Comparison of ENCODE assay signal across 25 mouse cellular contexts in genomic region chr6:101170699-101171098, GRCm38 (mm10).
DNase-seq lines count a peak whose midpoint lies in the region; ATAC-seq lines count a peak whose summit lies in the region.
"Had no signal": no experiment of that assay in that cellular context is flagged by ENCODE, and none has a peak within 500 bp of the region (broad histone marks: within the 10 kb centered on the region; RNA-seq: fewer than 3 reads in every experiment).

No protein-coding gene starts in this region.

- H3K27me3 ChIP-seq in heart, embryonic 16.5 days (ENCODE audit: control insufficient read depth, insufficient read depth, low read length), result no peaks in the 10 kb centered on the region
- no peaks in the 10 kb centered on the region for H3K27me3 ChIP-seq in midbrain, embryonic 12.5 days
- no peaks in the 10 kb centered on the region for H3K27me3 ChIP-seq in midbrain, embryonic 10.5 days (ENCODE audit: low read depth, poor library complexity, severe bottlenecking)
- no peaks in the 10 kb centered on the region for H3K27me3 ChIP-seq in midbrain, embryonic 15.5 days (replicated peaks)
- H3K27me3 ChIP-seq: embryonic facial prominence, embryonic 12.5 days; embryonic facial prominence, embryonic 15.5 days; Patski had no signal

- no peak overlapping the region for H3K4me3 ChIP-seq in heart, embryonic 16.5 days (ENCODE audit: low read length)
- no peak overlapping the region for H3K4me3 ChIP-seq in midbrain, embryonic 12.5 days
- H3K4me3 ChIP-seq in midbrain, embryonic 10.5 days, result no peak overlapping the region
- H3K4me3 ChIP-seq in midbrain, embryonic 15.5 days, result no peak overlapping the region
- H3K4me3 ChIP-seq: embryonic facial prominence, embryonic 12.5 days; embryonic facial prominence, embryonic 15.5 days; gastrocnemius, adult 2 months; heart, embryonic 13.5 days had no signal

- no peak overlapping the region for H3K9ac ChIP-seq in heart, embryonic 16.5 days (ENCODE audit: low read length)
- H3K9ac ChIP-seq in midbrain, embryonic 12.5 days (replicated peaks), result no peak overlapping the region
- H3K9ac ChIP-seq in midbrain, embryonic 15.5 days, result no peak overlapping the region
- H3K9ac ChIP-seq: embryonic facial prominence, embryonic 12.5 days; embryonic facial prominence, embryonic 15.5 days; forebrain, postnatal 0 days; heart, embryonic 13.5 days; hindbrain, embryonic 14.5 days had no signal

- no peak overlapping the region for H3K4me2 ChIP-seq in heart, embryonic 16.5 days (ENCODE audit: low read depth, low read length)
- H3K4me2 ChIP-seq in midbrain, embryonic 12.5 days (replicated peaks), result no peak overlapping the region
- no peak overlapping the region for H3K4me2 ChIP-seq in midbrain, embryonic 15.5 days
- H3K4me2 ChIP-seq: embryonic facial prominence, embryonic 12.5 days; embryonic facial prominence, embryonic 15.5 days; heart, embryonic 13.5 days; hindbrain, embryonic 14.5 days had no signal

- WGBS in heart, embryonic 16.5 days, result 40% methylated on average over 7 of the region's 7 CpGs
- 53% methylated on average over 7 of the region's 7 CpGs for WGBS in midbrain, embryonic 12.5 days
- 74% methylated on average over 7 of the region's 7 CpGs for WGBS in midbrain, embryonic 10.5 days
- WGBS in midbrain, embryonic 15.5 days, result 33% methylated on average over 7 of the region's 7 CpGs

- DNase-seq in heart, postnatal 36 days, result no peak
- no peak for DNase-seq in midbrain, embryonic 10.5 days (ENCODE audit: low spot score)
- no peak for DNase-seq in layer of hippocampus, postnatal 36 days
- no peak for DNase-seq in thymus, postnatal 4 days
- DNase-seq: adrenal gland, postnatal 10 days; adrenal gland, postnatal 36 days; B cell, adult 2 months; cerebellum, adult 11 months; cerebellum, adult 2 months; cerebellum, adult 9-11 months; cerebellum, postnatal 25 days; forebrain, postnatal 0 days; gastrocnemius, adult 2 months; gastrocnemius, postnatal 14 days; heart, adult 11 months had no signal

- 0 out of 2 replicates have a peak, but pooled peaks cover 3% of the 10 kb centered on the region for H3K9me3 ChIP-seq in heart, embryonic 16.5 days (replicated peaks; ENCODE audit: control insufficient read depth, low read length)
- no peaks in the 10 kb centered on the region for H3K9me3 ChIP-seq in midbrain, embryonic 12.5 days
- H3K9me3 ChIP-seq in midbrain, embryonic 10.5 days (replicated peaks), result no peaks in the 10 kb centered on the region
- H3K9me3 ChIP-seq in midbrain, embryonic 15.5 days, result no peaks in the 10 kb centered on the region
- H3K9me3 ChIP-seq: embryonic facial prominence, embryonic 12.5 days; embryonic facial prominence, embryonic 15.5 days; heart, embryonic 13.5 days had no signal

- H3K27ac ChIP-seq in heart, embryonic 16.5 days (ENCODE audit: low read length), result no peak overlapping the region
- no peak overlapping the region for H3K27ac ChIP-seq in midbrain, embryonic 12.5 days (replicated peaks)
- no peak overlapping the region for H3K27ac ChIP-seq in midbrain, embryonic 10.5 days (replicated peaks)
- no peak overlapping the region for H3K27ac ChIP-seq in midbrain, embryonic 15.5 days
- H3K27ac ChIP-seq: embryonic facial prominence, embryonic 12.5 days; embryonic facial prominence, embryonic 15.5 days; gastrocnemius, adult 2 months; heart, embryonic 13.5 days; hindbrain, embryonic 14.5 days had no signal

- peaks cover 27% of the 10 kb centered on the region for H3K36me3 ChIP-seq in heart, embryonic 16.5 days (ENCODE audit: control insufficient read depth, insufficient read depth)
- H3K36me3 ChIP-seq in midbrain, embryonic 12.5 days, result peaks cover 3% of the 10 kb centered on the region; the same call in 1 of the 2 replicates
- peaks cover 24% of the 10 kb centered on the region for H3K36me3 ChIP-seq in midbrain, embryonic 10.5 days
- H3K36me3 ChIP-seq in midbrain, embryonic 15.5 days (replicated peaks), result no peaks in the 10 kb centered on the region
- H3K36me3 ChIP-seq: G1E had no signal

- 0 out of 2 replicates have a peak, but pooled peaks cover 4% of the 10 kb centered on the region for H3K4me1 ChIP-seq in heart, embryonic 16.5 days (ENCODE audit: control insufficient read depth, insufficient read depth, low read length)
- H3K4me1 ChIP-seq in midbrain, embryonic 12.5 days, result peaks cover 18% of the 10 kb centered on the region; the same call in 1 of the 2 replicates
- H3K4me1 ChIP-seq in midbrain, embryonic 10.5 days, result peaks cover 25% of the 10 kb centered on the region
- H3K4me1 ChIP-seq in midbrain, embryonic 15.5 days, result peaks cover 18% of the 10 kb centered on the region; the same call in 1 of the 2 replicates
- H3K4me1 ChIP-seq: embryonic facial prominence, embryonic 12.5 days had no signal

- peak; percentile 32; the same call in 1 of the 2 replicates for ATAC-seq in heart, embryonic 16.5 days (replicated peaks; ENCODE audit: extremely low read depth, insufficient read depth, low FRiP score)
- ATAC-seq in midbrain, embryonic 12.5 days (ENCODE audit: low FRiP score, low read depth), result peak; percentile 62
- peak; percentile 37; the same call in 1 of the 2 replicates for ATAC-seq in midbrain, embryonic 15.5 days (replicated peaks)
- ATAC-seq: forebrain, embryonic 14.5 days; forebrain, postnatal 0 days; Patski had no signal

- intact Hi-C loops in heart, postnatal 36 days (cut with DNase I), result no loop called here
